Mouse (Mus musculus): ENCODE measurements around the gene Tie1.

GRCm38 (mm10) chr4:118523976-118524375 lies 34.1 kb upstream of the Tie1 start:
- TF ChIP-seq CTCF (IDR thresholded peaks at IDR 0.05; ENCODE audit: borderline replicate concordance, insufficient read depth, low read depth, low read length) (no peak), POLR2A (IDR thresholded peaks at IDR 0.05; ENCODE audit: borderline replicate concordance, insufficient read depth, low read length) (no peak)

Measured in cerebellum, adult 2 months (tissue).